Mouse (Mus musculus) G1E (cell line): ENCODE data around the gene Stard13. TPM values are rescaled to one million over a fixed set of nuclear protein-coding genes. Genes with fewer than 3 reads are reported as not detected.

Source experiments
- ATAC-seq: 2 replicates; pipeline ENCODE4 v1.8.0; 2016; ENCODE audit warnings: mild to moderate bottlenecking; ENCODE audit not compliant: insufficient number of reproducible peaks, poor library complexity, low FRiP score, severe bottlenecking; ENCODE audit errors: extremely low read depth
- DNase-seq: peaks from one replicate; pipeline ENCODE4 v3.0.0; 2012; ENCODE audit warnings: low spot score
- H3K27me3 ChIP-seq: 2 replicates; pipeline ENCODE4 v1.6.1; 2012; ENCODE audit warnings: mild to moderate bottlenecking, low read length, inconsistent platforms; ENCODE audit not compliant: insufficient read depth
- H3K36me3 ChIP-seq: replicated peaks from 2 replicates; pipeline ENCODE3; 2012; ENCODE audit warnings: mild to moderate bottlenecking, inconsistent platforms
- H3K4me1 ChIP-seq: 2 replicates; pipeline ENCODE4 v1.6.1; 2012; ENCODE audit warnings: low read depth, low read length, inconsistent platforms, mixed read lengths; ENCODE audit not compliant: insufficient read depth
- H3K4me3 ChIP-seq: 2 replicates; pipeline ENCODE4 v1.5.1; 2012; ENCODE audit warnings: low read depth, mild to moderate bottlenecking, inconsistent platforms, low read length, moderate library complexity, mixed read lengths
- H3K9me3 ChIP-seq: replicated peaks from 2 replicates; pipeline ENCODE4 v1.6.1; 2012; ENCODE audit warnings: inconsistent platforms
- CTCF ChIP-seq: IDR thresholded peaks from 2 replicates; pipeline ENCODE4 v1.5.1; 2012; ENCODE audit warnings: low read depth, low read length, inconsistent platforms, mixed read lengths
- GATA1 ChIP-seq: IDR thresholded peaks from 2 replicates; pipeline ENCODE4 v1.6.1; 2012; ENCODE audit warnings: borderline replicate concordance, low read length, inconsistent platforms, mixed read lengths
- GATA2 ChIP-seq: IDR thresholded peaks from 2 replicates; pipeline ENCODE4 v1.6.1; 2012; ENCODE audit warnings: low read depth, low read length, inconsistent platforms, borderline replicate concordance
- POLR2AphosphoS5 ChIP-seq: IDR thresholded peaks from 2 replicates; pipeline ENCODE4 v1.6.1; 2012; ENCODE audit warnings: low read depth, low read length, inconsistent platforms; ENCODE audit not compliant: insufficient replicate concordance
- TAL1 ChIP-seq: conservative IDR thresholded peaks from 2 replicates; pipeline ENCODE4 v1.6.1; 2012; ENCODE audit warnings: low read depth, low read length, inconsistent platforms, mixed read lengths
- polyA plus RNA-seq: library from polyadenylated mRNA; stranded (reverse); fragments of >175 nt; gene quantifications from 2 replicates; pipeline ENCODE4 v1.2.3, GENCODE M21; 2012
- total RNA-seq, 2 experiments: library from RNA; stranded (forward) in 1 of 2; stranded (reverse) in 1 of 2; fragments of 200-1000 nt in 1 of 2; fragments of >200 nt in 1 of 2; fragmentation: Nextera tagmentation in 1 of 2; gene quantifications; 2 replicates each; pipeline ENCODE4 v1.2.3; 2014 to 2017

Stard13 gene
- total and polyA plus RNA-seq, 3 experiments: 0.05 TPM; not detected in 2

DNA sequence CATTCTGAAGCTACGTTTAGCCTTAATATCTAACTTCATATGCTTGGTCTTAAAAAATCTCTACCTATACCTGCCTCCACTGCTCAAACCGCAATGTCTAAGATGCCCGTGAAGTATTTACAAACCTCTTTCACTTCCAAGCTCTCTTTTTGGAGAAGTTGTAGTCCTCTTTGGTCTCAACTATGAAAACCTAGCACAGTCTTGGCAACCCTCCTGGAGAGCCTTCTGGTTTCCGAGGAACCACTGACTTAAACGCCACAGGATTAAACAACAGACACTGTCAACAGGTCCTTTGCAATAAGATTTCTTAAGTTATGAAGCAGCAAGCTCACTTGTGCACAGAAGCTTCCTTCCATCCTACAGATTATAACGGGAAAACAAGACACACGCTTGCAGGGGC lies 1.8 kb downstream of the Stard13 start:
- Histone ChIP-seq H3K27me3 (no peaks in the 10 kb centered on the region), H3K4me1 (no peaks in the 10 kb centered on the region), H3K4me3 (no peak overlapping the region), H3K9me3 (peaks cover 15% of the 10 kb centered on the region), H3K36me3 (no peaks in the 10 kb centered on the region)
- DNase-seq (no peak), ATAC-seq (no peak)
- TF ChIP-seq TAL1 (no peak), POLR2AphosphoS5 (no peak), CTCF (no peak), GATA2 (no peak), GATA1 (no peak)

DNA sequence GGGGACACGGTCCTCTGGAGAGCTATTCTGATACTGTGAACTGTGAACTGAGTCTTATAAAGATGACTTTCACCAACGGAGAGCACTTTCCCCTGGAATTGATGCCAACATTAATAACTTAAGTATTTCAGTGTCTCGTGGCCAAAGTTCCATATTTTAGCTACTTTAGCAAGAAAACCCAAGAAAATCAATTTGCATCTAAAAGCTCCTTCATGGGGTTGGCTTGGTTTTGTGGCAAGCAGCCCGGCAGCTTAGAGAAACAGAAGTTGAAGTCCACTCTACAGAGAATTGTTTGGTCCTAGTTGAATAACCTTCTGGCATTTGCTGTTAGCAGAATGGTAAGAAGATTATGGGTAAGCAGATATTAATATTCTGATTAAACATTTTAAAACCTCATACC lies 2.2 kb downstream of the Stard13 start:
- no peak for ATAC-seq
- Histone ChIP-seq H3K4me1 (no peaks in the 10 kb centered on the region), H3K27me3 (no peaks in the 10 kb centered on the region), H3K4me3 (no peak overlapping the region), H3K9me3 (peaks cover 15% of the 10 kb centered on the region), H3K36me3 (no peaks in the 10 kb centered on the region)
- DNase-seq: no peak
- TF ChIP-seq GATA1: no peak
- no peak for TF ChIP-seq POLR2AphosphoS5

DNA sequence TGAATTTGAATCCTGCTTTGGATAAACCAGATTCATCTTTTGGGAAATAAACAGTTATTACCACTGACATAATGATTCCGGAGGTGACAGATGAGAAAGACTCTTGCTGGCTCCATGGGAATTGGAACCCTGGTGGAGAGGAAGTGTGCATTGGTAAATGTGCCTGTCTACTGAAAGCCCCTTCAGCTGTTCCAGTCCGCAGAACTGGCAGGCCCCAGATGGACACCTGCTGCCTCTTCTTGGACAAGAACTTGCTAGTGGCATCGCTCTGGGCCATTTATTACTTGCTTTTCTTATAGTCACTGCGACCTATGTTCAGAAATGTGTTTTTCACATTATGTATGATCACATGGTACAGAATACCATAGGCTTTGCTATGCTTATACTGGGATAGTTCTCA lies 3.2 kb downstream of the Stard13 start:
- TF ChIP-seq GATA1: no peak
- no peaks in the 10 kb centered on the region for H3K4me1 ChIP-seq

DNA sequence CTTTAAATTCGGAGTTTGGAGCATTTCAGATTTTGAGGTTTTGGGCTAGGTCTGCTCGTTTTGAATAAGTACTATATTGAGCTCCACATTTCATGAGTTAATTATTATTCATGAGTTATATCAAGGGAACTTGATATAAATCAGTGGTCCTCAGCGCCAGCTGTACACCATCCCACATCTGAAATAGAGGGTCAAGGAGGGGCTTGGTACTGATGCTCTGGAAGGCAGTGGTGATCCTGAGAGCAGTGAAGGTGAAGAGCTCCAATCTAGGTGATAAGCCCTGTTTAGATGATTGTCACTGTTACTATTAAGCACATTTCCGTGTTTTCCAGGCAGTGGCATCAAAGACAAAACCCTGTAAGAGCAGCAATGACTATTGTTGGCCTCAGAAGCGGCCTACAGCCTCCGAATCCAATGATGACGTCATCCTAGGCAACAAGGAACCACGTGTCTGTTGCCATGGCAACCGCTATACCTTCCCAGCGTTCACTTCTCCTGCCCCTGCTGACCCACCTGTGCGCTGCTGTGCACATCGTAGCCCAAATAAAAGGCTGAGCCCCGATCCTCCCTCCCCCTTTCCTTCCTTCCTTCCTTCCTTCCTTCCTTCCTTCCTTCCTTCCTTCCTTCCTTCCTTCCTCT lies 5.2 kb downstream of the Stard13 start:
- Histone ChIP-seq H3K36me3 (no peaks in the 10 kb centered on the region), H3K4me3 (no peak overlapping the region), H3K27me3 (no peaks in the 10 kb centered on the region), H3K4me1 (no peaks in the 10 kb centered on the region), H3K9me3 (peaks cover 12% of the 10 kb centered on the region)
- no peak for DNase-seq
- ATAC-seq: no peak
- no peak for TF ChIP-seq TAL1
- TF ChIP-seq CTCF: no peak
- no peak for TF ChIP-seq POLR2AphosphoS5
- TF ChIP-seq GATA2: no peak
- TF ChIP-seq GATA1: no peak

More for the DNA sequence above, 3.2 kb downstream of the Stard13 start:
- no peak overlapping the region for H3K4me3 ChIP-seq
- ATAC-seq: no peak
- H3K36me3 ChIP-seq: no peaks in the 10 kb centered on the region
- no peak for DNase-seq
- H3K9me3 ChIP-seq: peaks cover 15% of the 10 kb centered on the region
- H3K27me3 ChIP-seq: no peaks in the 10 kb centered on the region

DNA sequence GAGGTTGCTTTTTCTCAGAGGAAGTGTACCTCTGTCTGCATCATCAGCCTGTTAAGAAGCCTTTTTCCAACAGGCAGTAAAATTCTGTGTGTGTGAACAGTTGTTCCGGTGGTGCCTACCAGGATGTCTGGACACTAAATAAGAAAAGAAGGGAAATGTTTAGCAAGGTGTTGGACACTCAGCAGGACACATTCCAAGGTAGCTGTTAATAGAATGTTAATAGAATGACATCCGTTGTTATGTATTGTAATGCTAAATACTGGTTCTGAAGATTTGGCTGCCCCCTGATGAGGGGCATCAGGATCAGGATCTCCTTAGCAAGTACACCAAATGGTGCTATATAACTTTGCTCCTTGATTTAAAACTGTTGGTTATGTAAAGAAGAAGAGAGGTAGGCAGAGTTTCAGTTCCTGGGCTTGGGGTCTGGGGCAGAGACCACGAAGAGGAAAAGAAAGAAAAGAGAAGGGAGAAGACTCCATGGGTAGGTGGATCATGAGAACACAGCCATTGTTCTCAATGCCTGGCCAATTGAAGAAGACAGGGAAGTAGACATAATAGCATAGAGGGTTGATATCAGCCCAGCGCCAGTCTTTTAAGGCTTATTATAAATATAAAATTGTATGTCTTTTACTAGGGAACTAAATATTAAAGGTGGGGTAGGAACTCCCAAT lies 9.8 kb downstream of the Stard13 start:
- ATAC-seq: no peak
- H3K27me3 ChIP-seq: no peaks in the 10 kb centered on the region
- DNase-seq: no peak
- no peaks in the 10 kb centered on the region for H3K36me3 ChIP-seq
- no peaks in the 10 kb centered on the region for H3K4me1 ChIP-seq
- H3K9me3 ChIP-seq: 0 out of 2 replicates have a peak, but pooled peaks cover 6% of the 10 kb centered on the region
- no peak overlapping the region for H3K4me3 ChIP-seq
- TF ChIP-seq GATA2: no peak
- no peak for TF ChIP-seq POLR2AphosphoS5
- TF ChIP-seq TAL1: no peak

DNA sequence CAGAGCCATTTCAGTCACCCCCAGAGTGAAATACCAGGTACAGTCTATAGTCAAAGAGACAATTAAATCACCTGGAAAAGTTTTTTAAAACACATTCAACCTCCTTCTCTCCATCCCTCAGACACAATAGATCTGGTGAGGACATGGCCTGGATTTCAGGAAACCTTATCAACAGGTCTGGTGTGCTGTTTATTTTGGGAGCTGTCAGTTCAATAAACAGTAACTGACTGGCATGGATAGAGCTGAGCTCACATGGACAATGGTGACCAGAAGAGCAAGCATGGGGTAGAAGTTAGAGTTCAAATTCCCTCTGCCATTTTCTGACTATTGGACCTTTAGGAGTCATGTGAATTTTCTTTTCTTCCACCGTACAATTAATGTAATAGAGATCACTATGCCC lies 10.8 kb downstream of the Stard13 start:
- TF ChIP-seq GATA2 (no peak), CTCF (no peak), GATA1 (no peak), POLR2AphosphoS5 (no peak), TAL1 (no peak)
- 0 out of 2 replicates have a peak, but pooled peaks cover 2% of the 10 kb centered on the region for H3K9me3 ChIP-seq
- ATAC-seq (no peak), DNase-seq (no peak)
- no peak overlapping the region for H3K4me3 ChIP-seq
- no peaks in the 10 kb centered on the region for H3K4me1 ChIP-seq
- no peaks in the 10 kb centered on the region for H3K36me3 ChIP-seq
- H3K27me3 ChIP-seq: no peaks in the 10 kb centered on the region

DNA sequence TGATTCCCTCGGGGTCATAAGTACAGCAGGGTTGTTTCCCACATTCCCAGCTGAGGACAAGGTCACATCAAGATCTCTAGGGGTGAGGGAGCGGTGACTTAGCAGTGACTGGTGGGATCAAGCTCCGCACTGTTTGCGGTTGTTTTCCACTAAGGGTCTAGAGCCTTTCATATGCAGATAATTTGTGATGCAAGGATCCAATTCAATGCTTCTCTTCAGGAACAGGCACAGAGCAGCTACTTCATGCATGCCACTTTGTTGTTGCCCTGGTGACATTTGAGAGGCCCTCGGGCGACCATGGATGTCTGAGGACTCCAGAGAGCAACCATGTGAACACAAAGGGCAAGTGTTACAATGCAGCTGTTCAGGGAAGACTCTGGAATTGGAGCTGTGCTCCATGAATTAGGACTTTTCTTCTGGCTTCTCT lies 14.9 kb downstream of the Stard13 start:
- ATAC-seq: no peak

More for the DNA sequence above, 14.9 kb downstream of the Stard13 start:
- Histone ChIP-seq H3K4me1 (no peaks in the 10 kb centered on the region), H3K36me3 (no peaks in the 10 kb centered on the region), H3K4me3 (no peak overlapping the region), H3K27me3 (no peaks in the 10 kb centered on the region), H3K9me3 (0 out of 2 replicates have a peak, but pooled peaks cover 2% of the 10 kb centered on the region)
- DNase-seq: no peak
- no peak for TF ChIP-seq CTCF
- no peak for TF ChIP-seq POLR2AphosphoS5
- TF ChIP-seq GATA1: no peak
- TF ChIP-seq TAL1: no peak
- TF ChIP-seq GATA2: no peak
